Mouse (Mus musculus) heart, postnatal 0 days (tissue): Measurements from ENCODE around the gene Rnaseh1. TPM values are rescaled to one million over a fixed set of nuclear protein-coding genes. Genes with fewer than 3 reads are reported as not detected.

ENCODE experiments used
- ATAC-seq: fragments of 200-750 bp; cut with Nextera tagmentation; 2 replicates; pipeline ENCODE4 v1.8.0; 2017; ENCODE audit warnings: low read depth, moderate number of reproducible peaks, moderate library complexity; ENCODE audit not compliant: insufficient read depth
- DNase-seq: peaks from one replicate; pipeline ENCODE4 v3.0.0-alpha.2; 2016; ENCODE audit warnings: low spot score
- H3K27ac ChIP-seq: fragments of 300-500 bp; sonication (generic); 2 replicates; pipeline ENCODE4 v1.5.1; 2014; ENCODE audit warnings: low read depth, mild to moderate bottlenecking
- H3K27me3 ChIP-seq: fragments of 300-500 bp; sonication (generic); 2 replicates; pipeline ENCODE4 v1.6.1; 2014; ENCODE audit warnings: low read length, mixed read lengths; ENCODE audit not compliant: control insufficient read depth, insufficient read depth
- H3K36me3 ChIP-seq: fragments of 300-500 bp; sonication (generic); replicated peaks from 2 replicates; pipeline ENCODE4 v1.6.1; 2014; ENCODE audit warnings: low read length, mixed read lengths; ENCODE audit not compliant: control insufficient read depth, insufficient read depth
- H3K4me1 ChIP-seq: fragments of 300-500 bp; sonication (generic); 2 replicates; pipeline ENCODE4 v1.6.1; 2014; ENCODE audit warnings: antibody characterized with exemption; ENCODE audit not compliant: control insufficient read depth, insufficient read depth
- H3K4me2 ChIP-seq: fragments of 300-500 bp; sonication (generic); 2 replicates; pipeline ENCODE4 v1.6.1; 2014; ENCODE audit warnings: low read depth, mild to moderate bottlenecking, low read length, moderate library complexity
- H3K4me3 ChIP-seq: fragments of 300-500 bp; sonication (generic); 2 replicates; pipeline ENCODE4 v1.5.1; 2014; ENCODE audit warnings: low read depth, low read length
- H3K9ac ChIP-seq: fragments of 300-500 bp; sonication (generic); replicated peaks from 2 replicates; pipeline ENCODE4 v1.6.1; 2014; ENCODE audit warnings: low read depth, low read length, mixed read lengths
- H3K9me3 ChIP-seq: fragments of 300-500 bp; sonication (generic); replicated peaks from 2 replicates; pipeline ENCODE4 v1.6.1; 2016; ENCODE audit warnings: low read length; ENCODE audit not compliant: control insufficient read depth
- CTCF ChIP-seq: IDR thresholded peaks from 2 replicates; pipeline ENCODE4 v1.5.1; 2016; ENCODE audit warnings: antibody characterized with exemption, control low read depth, low read depth
- EP300 ChIP-seq: IDR thresholded peaks from 2 replicates; pipeline ENCODE4 v1.6.1; 2016; ENCODE audit warnings: antibody characterized with exemption, low read depth
- WGBS: fragments of 180-500 bp; shearing (Covaris S2); extraction: QIAGEN DNeasy Blood & Tissue Kit; methylation state at CpG from one replicate; pipeline ENCODE4 v1.1.7; 2014; 5-methylcytosine and 5-hydroxymethylcytosine counted together
- polyA plus RNA-seq: library from polyadenylated mRNA; unstranded; fragments of >200 nt; fragmentation: Nextera tagmentation; extraction: Ambion mirVana; gene quantifications from 2 replicates; pipeline ENCODE4 v1.2.1, GENCODE M21; 2015
- total RNA-seq: library from RNA; depleted of rRNA; stranded (reverse); fragments of >200 nt; gene quantifications from 2 replicates; pipeline ENCODE4 v1.2.3, GENCODE M21; 2014; ENCODE audit warnings: low replicate concordance

Gene Rnaseh1
- total and polyA plus RNA-seq, 2 experiments from 2014 or later = 4.1 to 11.6 TPM

GRCm38 (mm10) chr12:28614401-28614800 lies 35.0 kb upstream of the Rnaseh1 start:
- Histone ChIP-seq H3K27ac (no peak overlapping the region), H3K27me3 (no peaks in the 10 kb centered on the region), H3K4me1 (no peaks in the 10 kb centered on the region), H3K9me3 (no peaks in the 10 kb centered on the region), H3K4me3 (no peak overlapping the region), H3K9ac (no peak overlapping the region), H3K36me3 (no peaks in the 10 kb centered on the region), H3K4me2 (no peak overlapping the region)
- 60% methylated on average over 7 of the region's 7 CpGs for WGBS
- ATAC-seq (no peak), DNase-seq (no peak)
- TF ChIP-seq CTCF = no peak
- TF ChIP-seq EP300 = no peak

GRCm38 (mm10) chr12:28617297-28617696 lies 32.1 kb upstream of the Rnaseh1 start:
- H3K9me3 ChIP-seq = no peaks in the 10 kb centered on the region
- WGBS = 55% methylated on average over 4 of the region's 4 CpGs
- no peak overlapping the region for H3K9ac ChIP-seq
- no peaks in the 10 kb centered on the region for H3K36me3 ChIP-seq
- TF ChIP-seq CTCF (no peak), EP300 (no peak)
- H3K27me3 ChIP-seq = no peaks in the 10 kb centered on the region
- no peak overlapping the region for H3K27ac ChIP-seq
- no peak overlapping the region for H3K4me2 ChIP-seq
- peaks cover 6% of the 10 kb centered on the region for H3K4me1 ChIP-seq
- no peak for DNase-seq
- H3K4me3 ChIP-seq = no peak overlapping the region
- no peak for ATAC-seq

DNA sequence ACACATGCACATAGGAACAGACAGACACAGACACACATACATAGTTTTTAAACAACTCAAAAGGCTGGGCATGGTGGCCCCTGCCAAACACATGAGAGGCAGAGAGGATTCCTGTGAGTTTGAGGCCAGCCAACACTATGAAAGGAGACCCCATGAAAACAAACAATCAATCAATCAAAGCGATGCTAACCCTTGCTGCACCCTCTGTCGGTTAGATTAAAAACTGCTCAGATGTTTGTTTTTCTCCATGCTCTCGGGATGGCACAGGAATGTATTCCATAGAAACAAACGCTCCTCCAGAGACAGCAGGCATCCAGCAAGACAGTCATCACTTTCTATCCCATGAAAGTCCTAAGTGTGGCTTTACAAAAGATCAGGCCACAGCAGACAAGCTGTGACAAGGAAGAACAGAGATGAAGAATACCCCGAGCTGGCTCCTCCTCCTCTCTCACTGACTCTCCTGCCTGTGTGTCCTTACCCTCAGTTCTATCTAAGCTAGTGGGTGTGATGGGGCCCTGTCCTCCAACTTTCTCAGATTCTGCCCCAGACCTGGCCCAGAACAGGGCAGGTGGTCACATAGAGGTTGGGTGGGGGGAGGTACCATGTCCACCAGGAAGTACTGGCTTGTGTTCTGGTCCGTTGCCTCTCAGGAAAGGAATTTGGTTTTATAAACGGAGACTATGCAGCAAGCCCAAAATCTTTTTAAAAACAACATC lies 27.8 kb upstream of the Rnaseh1 start:
- Histone ChIP-seq H3K9ac (no peak overlapping the region; the same call in 1 of the 2 replicates), H3K4me2 (peak overlapping the region; percentile 44), H3K36me3 (no peaks in the 10 kb centered on the region), H3K27ac (peak overlapping the region; percentile 41; the same call in 1 of the 2 replicates), H3K4me1 (peaks cover 10% of the 10 kb centered on the region), H3K4me3 (peak overlapping the region; percentile 6), H3K9me3 (no peaks in the 10 kb centered on the region), H3K27me3 (no peaks in the 10 kb centered on the region)
- peak; percentile 15; the same call in 1 of the 2 replicates for TF ChIP-seq CTCF
- no peak for TF ChIP-seq EP300
- WGBS = 9% methylated on average over 7 of the region's 7 CpGs
- DNase-seq (no peak), ATAC-seq (no peak)

GRCm38 (mm10) chr12:28622167-28622532 lies 27.3 kb upstream of the Rnaseh1 start:
- no peak for ATAC-seq
- no peak for TF ChIP-seq EP300
- no peak for TF ChIP-seq CTCF
- H3K27me3 ChIP-seq = no peaks in the 10 kb centered on the region
- H3K4me3 ChIP-seq = no peak overlapping the region
- no peak overlapping the region; the same call in 1 of the 2 replicates for H3K9ac ChIP-seq
- no peaks in the 10 kb centered on the region for H3K9me3 ChIP-seq
- H3K4me2 ChIP-seq = peak overlapping the region; percentile 44
- H3K4me1 ChIP-seq = peaks cover 10% of the 10 kb centered on the region
- 0 out of 2 replicates have a peak overlapping the region, but pooled peaks have one; percentile 41 for H3K27ac ChIP-seq
- WGBS = 25% methylated on average over 5 of the region's 5 CpGs
- H3K36me3 ChIP-seq = no peaks in the 10 kb centered on the region
- no peak for DNase-seq

DNA sequence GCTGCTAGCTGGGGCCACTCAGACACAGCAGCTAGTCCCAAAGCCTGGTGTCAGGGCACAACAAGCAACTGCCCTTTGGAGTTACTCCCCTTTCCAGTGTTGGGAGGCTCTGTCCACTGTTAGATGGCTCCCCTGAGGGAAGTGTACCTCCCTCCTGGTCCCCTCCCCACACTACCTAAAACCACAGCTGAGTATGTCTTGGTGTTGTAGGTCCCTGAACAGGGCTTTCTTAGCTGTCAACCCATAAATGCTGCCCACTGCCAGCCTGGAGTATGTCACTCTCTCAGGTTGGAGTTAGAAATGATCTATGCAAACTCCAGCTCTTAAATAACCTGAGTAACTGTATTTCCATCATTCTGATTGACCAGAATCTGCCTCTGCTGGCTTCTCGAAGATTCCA lies 26.8 kb upstream of the Rnaseh1 start:
- Histone ChIP-seq H3K4me3 (no peak overlapping the region), H3K27ac (peak overlapping the region; percentile 40; the same call in 1 of the 2 replicates), H3K9ac (no peak overlapping the region), H3K9me3 (no peaks in the 10 kb centered on the region), H3K36me3 (no peaks in the 10 kb centered on the region), H3K4me2 (peak overlapping the region; percentile 6), H3K27me3 (no peaks in the 10 kb centered on the region), H3K4me1 (peaks cover 10% of the 10 kb centered on the region)
- 67% methylated on average over 1 of the region's 1 CpGs for WGBS
- no peak for ATAC-seq
- TF ChIP-seq EP300 (no peak), CTCF (no peak)
- DNase-seq = no peak

GRCm38 (mm10) chr12:28623195-28623594 lies 26.2 kb upstream of the Rnaseh1 start, which contains the start of gene Colec11:
Colec11 (minus strand) TSS chr12:28623377.
- peaks cover 2% of the 10 kb centered on the region; the same call in 1 of the 2 replicates for H3K36me3 ChIP-seq
- 22% methylated on average over 5 of the region's 5 CpGs for WGBS
- H3K9me3 ChIP-seq = no peaks in the 10 kb centered on the region
- no peak for DNase-seq
- H3K4me1 ChIP-seq = peaks cover 10% of the 10 kb centered on the region
- ATAC-seq = peak; percentile 62
- peak within 1 kb of the TSS; percentile 40 for H3K27ac ChIP-seq
- no peak within 1 kb of the TSS for H3K9ac ChIP-seq
- no peaks in the 10 kb centered on the region for H3K27me3 ChIP-seq
- H3K4me2 ChIP-seq = peak within 1 kb of the TSS; percentile 44
- no peak for TF ChIP-seq CTCF
- TF ChIP-seq EP300 = no peak
- no peak within 1 kb of the TSS for H3K4me3 ChIP-seq
